Mouse (Mus musculus) gastrocnemius, adult 8-10 months (tissue): ENCODE measurements around the gene Zfp207. TPM values are rescaled to one million over a fixed set of nuclear protein-coding genes. Genes with fewer than 3 reads are reported as not detected.
"Not testable (repeated sequence)": the region's sequence is repeated elsewhere in the genome, so short reads cannot be mapped to it uniquely, and the experiment has no call there.

Experiments
- DNase-seq, 2 experiments: peaks; one replicate each; pipeline ENCODE4 v3.0.0; 2022; ENCODE audit warnings: low spot score in 2 of 2
- total RNA-seq, 4 experiments: library from RNA; stranded (reverse); gene quantifications; 2 replicates each; pipeline ENCODE4 v1.2.4; 2022

Zfp207 gene
- total RNA-seq, 4 experiments from 2014 or later = 44.1 to 54.0 (median 49.2) TPM

DNA sequence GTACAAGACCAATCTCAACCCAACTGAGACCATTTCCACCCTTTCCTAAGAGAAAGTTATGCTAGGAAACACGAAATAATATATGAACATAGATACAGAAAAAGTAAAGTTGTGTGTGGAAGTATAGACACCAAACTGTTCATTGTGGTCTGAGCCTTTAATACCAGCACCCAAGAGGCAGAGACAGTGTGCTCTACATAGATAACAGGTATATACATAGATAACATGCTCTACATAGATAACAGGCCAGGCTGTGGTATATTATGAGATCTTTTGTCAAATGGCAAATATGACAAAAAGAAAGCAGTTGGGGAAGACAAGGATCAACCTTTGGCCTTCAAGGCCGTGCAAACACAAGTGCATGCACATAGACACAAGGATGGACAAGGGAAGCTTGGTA lies 27.3 kb downstream of the Zfp207 start:
- no peak for DNase-seq

DNA sequence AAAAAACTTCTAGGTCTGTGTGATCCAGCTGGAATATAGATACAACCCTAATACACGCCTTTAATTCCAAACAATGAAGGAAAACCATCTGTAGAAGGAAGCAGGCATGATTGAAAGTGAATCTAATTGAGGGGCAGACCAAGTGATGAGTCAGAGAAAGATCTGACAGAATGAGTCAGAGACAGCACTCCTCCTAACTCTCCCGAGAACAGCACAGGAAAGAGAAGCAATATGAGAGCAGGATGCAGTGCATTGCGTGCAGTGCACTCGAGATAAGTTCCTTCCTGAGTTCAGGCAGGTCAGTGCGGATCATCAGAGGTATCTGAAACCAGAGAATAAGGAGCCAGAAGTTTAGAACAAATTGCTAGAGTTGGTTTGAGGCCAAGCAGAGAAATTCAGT lies 34.0 kb downstream of the Zfp207 start:
- no peak for DNase-seq

DNA sequence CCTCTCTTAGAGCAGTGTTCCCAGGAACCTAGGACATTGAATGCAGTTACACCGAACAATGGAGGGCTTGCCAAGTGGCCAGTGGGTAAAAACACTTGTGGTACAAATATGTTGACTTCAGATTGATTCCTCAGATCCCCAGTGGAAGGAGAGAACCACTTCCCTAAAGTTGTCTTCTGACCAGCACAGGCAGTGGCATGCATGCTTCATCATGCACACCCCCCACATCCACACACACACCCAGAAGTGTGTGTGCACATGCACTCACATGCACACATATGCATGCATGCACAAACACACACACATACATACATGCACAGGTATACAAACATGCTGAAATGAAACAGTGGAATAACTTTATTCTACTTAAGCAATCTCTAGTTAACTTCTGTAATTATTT lies 36.7 kb downstream of the Zfp207 start:
- DNase-seq = no peak

DNA sequence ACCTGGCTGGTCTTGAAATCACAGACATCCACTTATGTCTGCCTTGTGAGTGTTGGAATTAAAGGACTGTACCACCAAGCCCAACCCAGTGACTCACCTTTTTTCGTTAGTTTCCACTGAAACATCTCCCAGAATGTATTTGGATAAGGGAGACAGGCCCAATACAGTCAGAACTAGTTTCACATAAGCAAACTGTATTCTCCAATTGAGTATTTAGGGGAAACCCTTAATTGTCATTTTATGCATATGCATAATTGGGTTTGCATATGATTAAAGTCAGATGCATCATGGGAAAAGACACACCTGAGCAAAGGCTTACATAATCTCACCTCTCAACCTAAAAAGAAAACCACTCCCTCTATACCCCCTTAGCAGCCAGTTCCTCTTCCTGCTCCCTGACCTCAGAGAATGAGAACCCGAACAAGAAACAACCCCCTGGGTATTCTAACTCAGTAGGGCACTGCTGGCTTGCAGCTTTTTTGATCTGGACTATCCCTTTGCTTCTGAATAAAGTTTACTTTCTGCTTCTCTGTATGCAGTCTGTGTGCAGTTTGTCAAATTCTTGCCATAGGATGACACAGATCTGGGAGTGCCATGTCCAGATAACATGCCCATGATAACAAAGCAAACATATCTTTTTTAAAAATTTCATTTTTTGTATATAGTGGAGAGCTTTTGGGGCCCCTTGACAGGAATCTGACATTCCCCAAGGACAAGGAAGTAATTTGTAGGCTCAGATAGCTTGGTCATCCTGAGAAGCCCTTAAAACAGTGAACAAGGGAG lies 37.3 kb downstream of the Zfp207 start:
- no peak for DNase-seq

DNA sequence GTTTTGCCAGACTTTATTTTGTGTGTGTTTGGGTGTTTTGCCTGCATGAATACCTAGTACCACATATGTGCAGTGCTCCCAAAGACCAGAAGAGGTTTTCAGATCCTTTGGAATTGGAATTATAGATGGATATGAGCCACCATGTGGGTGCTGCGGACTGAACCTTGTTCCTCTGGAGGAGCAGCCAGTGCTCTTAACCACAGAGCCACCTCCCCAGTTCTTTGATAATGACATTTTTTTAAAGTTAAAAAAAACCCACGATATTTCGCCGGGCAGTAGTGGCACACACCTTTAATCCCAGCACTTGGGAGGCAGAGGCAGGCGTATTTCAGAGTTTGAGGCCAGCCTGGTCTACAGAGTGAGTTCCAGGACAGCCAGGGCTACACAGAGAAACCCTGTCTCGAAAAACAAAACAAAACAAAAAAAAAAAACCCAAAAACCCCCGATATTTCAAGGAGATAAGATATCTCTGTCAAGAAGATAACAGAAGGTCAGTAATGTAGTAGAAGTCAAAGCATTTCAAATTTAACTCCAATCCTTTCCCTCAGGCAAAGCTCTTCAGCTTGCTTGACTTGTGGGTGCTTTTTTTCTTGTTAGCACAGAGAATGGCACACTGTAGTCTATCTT lies 38.5 kb downstream of the Zfp207 start:
- no peak for DNase-seq

DNA sequence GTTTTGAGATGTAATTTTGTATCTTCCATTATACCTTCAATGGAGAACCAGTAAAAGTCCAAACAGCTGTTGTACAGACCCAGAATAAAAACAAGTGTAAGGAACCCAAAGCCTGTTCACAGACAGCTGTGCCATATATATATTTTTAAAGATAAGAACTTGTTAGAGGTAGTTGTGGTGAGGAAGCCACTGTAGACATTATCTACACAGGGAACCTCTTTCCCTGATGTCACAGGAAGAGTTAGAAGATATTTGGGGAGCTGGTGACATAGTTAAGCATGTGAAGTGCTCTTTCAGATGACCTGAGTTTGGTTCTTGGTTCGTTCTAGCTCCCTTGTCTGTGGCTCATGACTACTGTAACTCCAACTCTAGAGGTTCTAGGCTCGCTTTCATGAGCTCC lies 41.6 kb downstream of the Zfp207 start:
- no peak for DNase-seq

DNA sequence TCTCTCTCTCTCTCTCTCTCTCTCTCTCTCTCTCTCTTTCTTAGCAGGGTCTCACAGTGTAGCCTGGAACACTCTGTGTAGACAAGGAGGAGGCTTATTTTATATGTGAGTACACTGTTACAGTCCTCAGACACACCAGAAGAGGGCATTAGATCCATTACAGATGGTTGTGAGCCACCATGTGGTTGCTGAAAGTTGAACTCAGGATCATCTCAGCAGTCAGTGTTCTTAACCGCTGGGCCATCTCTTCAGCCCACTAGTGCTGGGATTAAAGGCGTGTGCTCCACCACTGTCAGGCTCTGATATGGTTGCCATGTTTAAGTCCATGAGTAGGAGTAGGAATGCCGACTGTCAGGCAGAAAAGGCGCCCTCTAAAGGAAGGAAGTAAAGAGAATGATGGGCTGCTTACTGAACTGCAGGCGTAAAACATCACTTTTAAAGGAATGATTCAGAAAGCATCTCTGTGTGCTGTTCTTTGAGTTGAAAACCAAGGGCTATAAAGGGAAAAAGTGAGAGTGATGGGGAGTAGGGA lies 42.2 kb downstream of the Zfp207 start:
- DNase-seq = no peak

DNA sequence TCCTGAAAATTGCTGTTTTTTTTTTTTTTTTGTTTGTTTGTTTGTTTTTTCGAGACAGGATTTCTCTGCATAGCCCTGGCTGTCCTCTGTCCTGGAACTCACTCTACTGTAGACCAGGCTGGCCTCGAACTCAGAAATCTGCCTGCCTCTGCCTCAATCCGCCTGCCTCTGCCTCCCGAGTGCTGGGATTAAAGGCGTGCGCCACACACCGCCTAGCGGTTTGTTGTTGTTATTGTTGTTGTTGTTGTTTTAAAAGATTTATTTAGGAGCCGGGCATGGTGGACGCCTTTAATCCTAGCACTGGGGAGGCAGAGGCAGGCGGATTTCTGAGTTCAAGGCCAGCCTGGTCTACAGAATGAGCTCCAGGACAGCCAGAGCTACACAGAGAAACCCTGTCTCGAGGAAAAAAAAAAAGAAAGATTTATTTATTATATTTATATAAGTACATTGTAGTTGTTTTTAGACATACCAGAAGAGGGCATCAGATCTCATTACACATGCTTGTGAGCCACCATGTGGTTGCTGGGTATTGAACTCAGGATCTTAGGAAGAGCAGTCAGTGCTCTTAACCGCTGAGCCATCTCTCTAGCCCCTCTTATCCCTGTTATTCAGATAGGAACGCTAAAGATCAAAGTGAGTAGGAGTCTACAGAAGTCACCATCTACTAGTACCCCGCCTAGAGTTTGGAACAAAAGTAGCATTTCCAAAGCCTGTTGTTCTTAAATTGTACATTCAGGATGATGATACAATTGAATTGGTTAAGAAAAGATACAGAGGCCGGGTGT lies 43.1 kb downstream of the Zfp207 start:
- not testable (repeated sequence) for DNase-seq

DNA sequence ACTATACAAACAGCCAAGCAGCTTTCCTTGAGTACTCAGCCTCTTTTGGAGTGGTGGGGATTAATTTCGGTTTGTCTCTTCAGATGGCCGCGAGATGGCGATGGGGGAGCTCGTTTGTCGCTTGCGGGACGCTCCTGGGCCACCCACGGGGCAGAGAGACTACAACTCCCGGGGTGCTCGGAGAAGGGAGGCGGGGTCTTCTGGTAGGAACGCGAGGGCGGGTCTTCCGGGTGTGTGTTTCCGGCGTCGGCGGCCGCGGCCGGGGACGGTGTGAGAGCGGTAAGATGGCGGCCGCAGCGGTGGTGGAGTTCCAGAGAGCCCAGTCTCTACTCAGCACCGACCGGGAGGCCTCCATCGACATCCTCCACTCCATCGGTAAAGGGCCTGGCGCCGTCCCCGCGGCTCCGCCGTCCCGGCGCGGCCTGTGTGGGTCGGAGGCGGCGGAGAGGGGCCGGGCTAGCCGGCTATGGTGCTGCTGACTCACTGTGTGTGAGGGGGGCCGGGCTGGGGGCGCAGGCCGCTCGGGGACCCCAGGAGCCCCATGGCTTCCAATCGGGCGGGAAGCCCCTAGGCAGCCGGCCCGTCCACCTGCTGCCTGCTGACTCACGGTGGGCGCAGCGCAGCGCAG lies 45.4 kb downstream of the Zfp207 start, which contains the start of gene Psmd11:
Psmd11 (plus strand) TSS at position 235 of the 628 bp plus-strand sequence.
- DNase-seq = peak; percentile 91 to 95

DNA sequence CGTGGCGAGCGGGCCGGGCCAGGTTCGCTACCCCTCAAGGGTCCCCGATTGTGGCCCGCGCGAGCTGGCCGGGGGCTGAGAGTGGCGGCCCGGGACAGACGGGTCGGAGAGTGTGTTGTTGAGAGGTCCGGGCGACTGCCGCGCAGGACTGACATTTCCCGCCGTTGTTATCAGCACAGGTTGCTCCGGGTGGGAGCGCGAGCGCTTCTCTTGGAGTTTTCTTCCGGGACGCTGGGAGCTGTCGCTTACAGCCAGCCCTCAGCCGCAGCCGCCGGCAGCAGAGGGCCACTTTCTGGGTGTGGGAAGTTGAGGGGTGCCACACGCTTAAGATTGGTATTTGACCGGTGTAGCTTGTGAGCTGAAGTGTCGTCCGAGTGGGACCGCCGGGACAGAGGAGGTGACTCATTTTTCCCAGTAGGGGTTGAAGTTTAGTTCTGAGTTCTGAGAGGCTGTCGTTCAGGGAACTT lies 46.0 kb downstream of the Zfp207 start:
- peak in 1 of 2 experiments; percentile 7 for DNase-seq

DNA sequence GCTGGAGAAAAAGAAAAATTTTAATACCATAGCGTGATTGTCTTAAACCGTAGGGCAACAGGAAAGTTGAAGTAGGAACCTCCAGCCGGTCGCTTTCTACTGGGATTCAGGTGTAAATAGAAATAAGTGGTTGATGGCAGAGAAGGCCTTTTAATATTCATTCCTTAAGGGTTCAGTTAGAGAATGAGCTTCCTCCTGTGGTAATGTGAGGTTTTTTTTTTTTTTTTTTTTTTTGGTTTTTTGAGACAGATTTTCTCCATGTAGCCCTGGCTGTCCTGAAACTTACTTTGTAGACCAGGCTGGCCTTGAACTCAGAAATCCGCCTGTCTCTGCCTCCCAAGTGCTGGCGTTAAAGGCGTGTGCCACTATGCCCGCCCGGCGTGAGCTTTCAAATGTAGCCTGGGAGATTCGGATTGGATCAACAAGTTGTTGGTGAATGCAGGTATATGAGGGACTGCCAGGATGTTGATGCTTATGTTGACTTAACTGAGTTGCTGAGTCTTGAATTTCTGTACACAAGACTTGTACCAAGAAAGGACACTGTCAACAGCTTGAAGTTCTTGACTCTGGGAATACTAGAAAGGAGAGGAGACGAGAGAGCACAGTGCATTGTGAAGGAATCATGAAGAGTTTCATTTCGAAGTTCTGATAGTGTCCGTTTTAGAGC lies 46.6 kb downstream of the Zfp207 start:
- DNase-seq = no peak

DNA sequence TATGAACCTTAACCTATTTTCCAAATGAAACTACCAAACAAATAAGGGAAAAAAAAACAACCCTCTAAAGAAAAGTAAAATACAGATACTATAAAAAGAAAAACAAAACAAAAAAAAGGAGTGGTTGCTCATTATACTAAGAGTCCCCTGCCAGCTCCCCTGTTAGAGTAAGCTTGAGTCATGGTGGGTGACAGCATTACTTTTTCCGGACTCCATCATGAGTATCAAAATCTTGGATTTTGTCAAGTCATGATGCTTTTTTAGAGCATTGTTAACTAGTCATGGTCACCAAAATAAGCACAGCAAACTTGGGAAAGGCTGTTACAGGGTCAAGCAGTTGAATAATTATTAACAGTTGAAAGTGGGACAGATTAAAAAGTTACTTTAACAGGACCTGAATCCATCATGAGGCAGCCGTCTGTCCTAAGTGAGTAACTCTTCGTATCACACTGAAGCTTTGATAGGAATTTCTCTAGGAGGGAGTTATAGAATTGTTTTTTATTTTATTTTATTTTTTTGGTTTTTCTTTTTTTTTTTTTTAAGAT lies 47.4 kb downstream of the Zfp207 start:
- no peak for DNase-seq

DNA sequence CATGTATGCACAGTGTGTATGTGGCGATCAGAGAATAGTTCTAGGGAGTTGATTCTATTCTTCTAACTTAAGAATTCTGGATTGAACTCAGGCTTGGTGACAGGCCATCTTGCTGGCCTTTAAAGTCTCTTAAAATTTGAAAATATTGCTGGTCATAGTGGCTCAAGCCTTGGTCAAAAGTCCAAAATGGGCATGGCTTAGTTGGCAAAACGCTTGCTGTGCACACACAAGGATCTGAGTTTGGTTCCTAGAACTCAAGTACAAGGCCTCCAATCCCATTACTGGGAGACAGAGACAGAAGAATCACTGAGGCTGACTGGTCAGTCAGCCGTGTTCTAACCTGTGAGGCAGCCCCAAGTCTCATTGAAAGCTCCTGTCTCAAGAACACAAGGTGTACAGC lies 63.8 kb downstream of the Zfp207 start:
- DNase-seq = no peak

DNA sequence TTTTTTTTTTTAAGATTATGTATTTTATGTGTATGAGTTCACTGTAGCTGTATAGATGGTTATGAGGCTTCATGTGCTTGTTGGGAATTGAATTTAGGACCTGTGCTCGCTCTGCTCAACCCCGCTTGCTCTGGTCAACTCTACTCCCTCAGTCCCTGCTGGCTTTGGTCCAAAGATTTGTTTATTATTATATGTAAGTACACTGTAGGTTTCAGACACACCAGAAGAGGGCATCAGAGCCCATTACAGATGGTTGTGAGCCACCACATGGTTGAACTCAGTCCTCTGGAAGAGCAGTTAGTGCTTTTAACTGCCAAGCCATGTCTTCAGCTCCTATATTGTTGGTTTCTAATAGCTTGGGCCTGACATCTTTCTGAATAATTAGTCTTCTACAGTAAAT lies 66.8 kb downstream of the Zfp207 start:
- DNase-seq = no peak

DNA sequence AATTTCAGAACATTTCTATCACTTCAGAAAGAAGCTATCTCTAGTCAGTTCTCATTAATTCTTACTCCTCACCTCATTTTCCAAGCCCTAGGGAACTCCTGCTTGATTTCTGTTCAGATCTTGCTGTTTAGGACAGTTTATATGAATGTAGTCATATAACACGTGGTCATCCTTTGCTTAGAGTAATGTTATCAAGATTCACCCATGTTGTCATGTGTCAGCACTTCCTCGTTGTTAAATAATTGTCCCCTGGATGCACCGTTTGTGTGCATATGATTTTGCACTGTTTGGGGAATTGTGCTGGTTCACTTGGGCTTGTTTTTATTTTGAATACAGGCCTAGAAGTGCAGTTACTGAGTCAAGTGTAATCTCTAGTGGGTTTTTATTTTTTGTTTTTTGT lies 69.2 kb downstream of the Zfp207 start:
- DNase-seq = no peak

DNA sequence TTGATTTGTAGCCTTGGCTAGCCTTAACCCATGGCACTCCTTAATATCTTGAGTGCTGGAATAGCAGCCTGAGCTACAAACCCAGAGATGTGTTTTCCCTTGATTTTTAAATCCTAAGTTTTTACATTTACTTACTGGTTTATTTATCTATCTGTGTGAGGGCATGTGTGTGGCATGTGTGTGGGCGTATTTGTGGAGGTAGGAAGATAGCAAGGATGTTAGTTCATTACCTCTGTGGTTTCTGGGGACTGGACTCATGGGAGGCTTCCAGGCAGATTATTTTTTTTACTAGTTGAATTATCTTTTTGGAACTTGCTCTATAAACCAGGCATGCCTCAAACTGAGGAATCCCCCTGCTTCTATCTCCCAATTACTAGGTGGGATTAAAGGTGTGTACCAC lies 70.1 kb downstream of the Zfp207 start:
- no peak for DNase-seq
